14 mouse cellular contexts compared by ENCODE assay signal in the genomic region with DNA sequence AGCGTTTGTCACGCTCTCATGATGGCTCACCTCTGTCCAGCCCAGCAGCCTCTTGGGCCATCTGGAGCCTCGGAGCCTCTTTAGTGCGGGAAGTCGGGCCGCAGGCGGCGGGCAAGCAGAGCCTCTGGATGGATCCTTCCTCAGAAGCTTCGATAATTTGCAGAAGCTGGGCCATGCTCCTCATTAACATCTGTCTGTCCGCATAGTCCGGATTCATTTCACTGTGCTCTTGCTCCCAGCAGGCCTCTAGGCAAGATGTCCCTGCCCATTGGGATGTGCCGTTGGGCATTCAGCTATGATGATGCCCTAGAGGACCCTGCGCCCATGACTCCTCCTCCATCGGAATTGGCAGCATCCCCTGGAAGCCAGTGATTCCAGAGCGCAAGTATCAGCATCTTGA.
"Had no signal": no experiment of that assay in that cellular context is flagged by ENCODE, and none has a peak within 500 bp of the region (broad histone marks: within the 10 kb centered on the region; RNA-seq: fewer than 3 reads in every experiment).

No protein-coding gene starts in this region.

- H3K27ac ChIP-seq: midbrain, embryonic 13.5 days; midbrain, embryonic 15.5 days; neural tube, embryonic 12.5 days; stomach, embryonic 15.5 days; stomach, postnatal 0 days had no signal

- H3K36me3 ChIP-seq: midbrain, embryonic 15.5 days; neural tube, embryonic 12.5 days had no signal

- H3K9me3 ChIP-seq: megakaryocyte, embryonic 14.5 days; midbrain, embryonic 13.5 days; midbrain, embryonic 15.5 days; neural tube, embryonic 12.5 days; stomach, embryonic 15.5 days had no signal

- DNase-seq: lung, adult 18-20 months; lung, embryonic 14.5 days; lung, postnatal 10 days; lung, postnatal 4 days; right cerebral cortex, postnatal 14 days; thymus, adult 2 months; thymus, postnatal 25 days; thymus, postnatal 4 days had no signal

- H3K4me3 ChIP-seq: megakaryocyte, embryonic 14.5 days; midbrain, embryonic 13.5 days; midbrain, embryonic 15.5 days; neural tube, embryonic 12.5 days; stomach, embryonic 15.5 days had no signal

- H3K27me3 ChIP-seq: megakaryocyte, embryonic 14.5 days; midbrain, embryonic 13.5 days; midbrain, embryonic 15.5 days; neural tube, embryonic 12.5 days; stomach, embryonic 15.5 days had no signal
